Mouse (Mus musculus) retina, postnatal 1 day (tissue): ENCODE results near the gene H2al1a.

Experiments
- DNase-seq: peaks from one replicate; pipeline ENCODE4 v3.0.0-alpha.2; 2012

Gene H2al1a

GRCm38 (mm10) chrX:11346756-11347155 lies 47.7 kb downstream of the H2al1a start:
- no peak for DNase-seq
